Mouse (Mus musculus) liver, postnatal 0 days (tissue): ENCODE results near the gene Ssr2. TPM values are rescaled to one million over a fixed set of nuclear protein-coding genes. Genes with fewer than 3 reads are reported as not detected.

Experiments
- ATAC-seq: fragments of 200-750 bp; cut with Nextera tagmentation; 2 replicates; pipeline ENCODE4 v1.8.0; 2017; ENCODE audit warnings: mild to moderate bottlenecking, moderate library complexity
- DNase-seq: peaks from one replicate; pipeline ENCODE4 v3.0.0-alpha.2; 2016
- H3K27ac ChIP-seq: fragments of 300-500 bp; sonication (generic); 2 replicates; pipeline ENCODE4 v1.5.1; 2014; ENCODE audit warnings: antibody characterized with exemption, moderate library complexity, mild to moderate bottlenecking, low read depth
- H3K27me3 ChIP-seq: fragments of 300-500 bp; sonication (generic); 2 replicates; pipeline ENCODE4 v1.6.1; 2014; ENCODE audit warnings: low read length, control low read depth, mixed read lengths; ENCODE audit not compliant: insufficient read depth
- H3K36me3 ChIP-seq: fragments of 300-500 bp; sonication (generic); replicated peaks from 2 replicates; pipeline ENCODE4 v1.6.1; 2014; ENCODE audit warnings: mild to moderate bottlenecking, control low read depth, low read length, moderate library complexity, mixed read lengths; ENCODE audit not compliant: insufficient read depth
- H3K4me1 ChIP-seq: fragments of 300-500 bp; sonication (generic); 2 replicates; pipeline ENCODE4 v1.6.1; 2014; ENCODE audit warnings: antibody characterized with exemption, mild to moderate bottlenecking, control low read depth; ENCODE audit not compliant: insufficient read depth
- H3K4me2 ChIP-seq: fragments of 300-500 bp; sonication (generic); 2 replicates; pipeline ENCODE4 v1.6.1; 2014; ENCODE audit warnings: low read depth, mild to moderate bottlenecking, low read length, moderate library complexity, mixed read lengths
- H3K4me3 ChIP-seq: fragments of 300-500 bp; sonication (generic); 2 replicates; pipeline ENCODE4 v1.5.1; 2014; ENCODE audit warnings: low read depth, low read length
- H3K9ac ChIP-seq: fragments of 300-500 bp; sonication (generic); replicated peaks from 2 replicates; pipeline ENCODE4 v1.6.1; 2014; ENCODE audit warnings: mild to moderate bottlenecking, moderate library complexity
- H3K9me3 ChIP-seq: fragments of 300-500 bp; sonication (generic); 2 replicates; pipeline ENCODE4 v1.6.1; 2016; ENCODE audit warnings: mild to moderate bottlenecking, control low read depth, low read length, mixed read lengths
- CTCF ChIP-seq: sonication (generic); IDR thresholded peaks from 2 replicates; pipeline ENCODE4 v1.5.1; 2016; ENCODE audit warnings: antibody characterized with exemption, low read depth
- EP300 ChIP-seq: IDR thresholded peaks from 2 replicates; pipeline ENCODE4 v1.6.1; 2016; ENCODE audit warnings: antibody characterized with exemption, low read depth, mild to moderate bottlenecking
- WGBS: fragments of 180-500 bp; shearing (Covaris S2); extraction: QIAGEN DNeasy Blood & Tissue Kit; methylation state at CpG from one replicate; pipeline ENCODE4 v1.1.7; 2014; ENCODE audit not compliant: insufficient replicate concordance; 5-methylcytosine and 5-hydroxymethylcytosine counted together
- polyA plus RNA-seq: library from polyadenylated mRNA; unstranded; fragments of >200 nt; fragmentation: Nextera tagmentation; extraction: Ambion mirVana; gene quantifications from 2 replicates; pipeline ENCODE4 v1.2.1, GENCODE M21; 2015

Gene Ssr2
- polyA plus RNA-seq, 1 experiment from 2014 or later, result 155 TPM

DNA sequence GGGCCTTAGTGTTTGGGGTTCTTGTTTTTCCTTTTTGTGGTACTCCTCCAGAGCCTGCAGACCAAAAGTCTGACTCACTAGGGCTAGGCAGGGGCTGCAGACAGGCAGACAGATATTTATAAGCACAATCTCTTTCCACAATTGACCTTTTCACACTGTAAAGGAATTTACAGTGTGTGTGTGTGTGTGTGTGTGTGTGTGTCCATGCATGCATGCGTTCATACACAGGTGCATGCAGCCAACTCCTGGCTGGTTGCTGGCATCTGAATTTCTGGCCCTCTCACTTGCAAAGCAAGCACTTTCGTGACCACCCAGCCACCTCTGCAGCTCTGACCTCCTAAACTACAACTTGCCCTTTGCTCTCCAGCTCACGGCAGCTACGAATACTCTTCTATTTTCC lies 33.4 kb downstream of the Ssr2 start:
- TF ChIP-seq CTCF, result no peak
- TF ChIP-seq EP300, result no peak
- Histone ChIP-seq H3K27me3 (no peaks in the 10 kb centered on the region), H3K27ac (no peak overlapping the region), H3K4me2 (no peak overlapping the region), H3K36me3 (no peaks in the 10 kb centered on the region), H3K4me1 (peaks cover 5% of the 10 kb centered on the region; the same call in 1 of the 2 replicates), H3K4me3 (no peak overlapping the region), H3K9ac (no peak overlapping the region), H3K9me3 (no peaks in the 10 kb centered on the region)
- WGBS, result 61% methylated on average over 4 of the region's 4 CpGs
- DNase-seq, result no peak
- no peak for ATAC-seq

DNA sequence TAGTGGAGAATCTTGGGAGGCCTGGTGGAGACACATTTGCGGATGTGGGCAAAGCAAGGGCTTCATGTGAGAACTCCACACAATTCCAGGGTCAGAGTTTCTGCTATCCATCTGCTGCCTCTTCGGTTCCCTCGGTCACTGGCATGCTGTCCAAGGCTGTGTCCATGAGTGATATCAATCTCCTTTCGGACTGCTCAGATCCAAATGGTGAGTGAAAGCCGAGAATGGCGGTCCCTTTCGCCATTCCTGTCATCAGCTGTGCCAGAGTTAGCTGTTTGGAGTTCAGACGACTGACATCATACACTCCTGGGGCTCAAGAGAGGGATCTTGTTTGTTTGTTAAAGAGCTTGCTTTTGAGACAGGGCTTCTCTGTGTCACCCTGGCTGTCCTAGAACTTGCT lies 38.7 kb downstream of the Ssr2 start:
- Histone ChIP-seq H3K36me3 (no peaks in the 10 kb centered on the region), H3K9ac (no peak overlapping the region), H3K4me1 (peaks cover 19% of the 10 kb centered on the region), H3K27ac (no peak overlapping the region), H3K9me3 (no peaks in the 10 kb centered on the region), H3K27me3 (no peaks in the 10 kb centered on the region), H3K4me2 (no peak overlapping the region), H3K4me3 (no peak overlapping the region)
- DNase-seq (no peak), ATAC-seq (no peak)
- no peak for TF ChIP-seq CTCF
- no peak for TF ChIP-seq EP300
- WGBS, result 78% methylated on average over 8 of the region's 8 CpGs

DNA sequence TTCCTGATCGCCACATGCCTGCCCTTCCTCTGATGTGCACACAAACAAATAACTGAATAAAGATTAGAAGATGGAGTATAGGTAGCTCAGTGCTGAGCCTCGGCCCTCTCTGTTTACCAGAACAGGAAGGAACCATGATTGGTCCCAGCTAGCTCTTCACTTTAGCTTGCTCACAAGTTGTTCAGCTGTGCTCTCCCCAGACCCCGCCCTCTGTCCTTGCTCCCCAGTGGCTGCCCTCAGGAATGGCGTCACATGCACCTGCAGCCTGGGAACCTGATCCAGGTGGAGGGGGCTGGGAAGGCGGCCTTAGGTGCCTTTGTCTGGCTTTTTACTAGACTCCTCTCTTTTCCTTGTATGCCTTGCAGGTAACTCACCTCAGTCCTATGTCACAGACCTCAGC lies 39.4 kb downstream of the Ssr2 start:
- Histone ChIP-seq H3K4me1 (peaks cover 26% of the 10 kb centered on the region), H3K9ac (no peak overlapping the region), H3K36me3 (no peaks in the 10 kb centered on the region), H3K9me3 (no peaks in the 10 kb centered on the region), H3K27ac (no peak overlapping the region), H3K27me3 (no peaks in the 10 kb centered on the region), H3K4me2 (no peak overlapping the region), H3K4me3 (no peak overlapping the region)
- WGBS, result 51% methylated on average over 5 of the region's 5 CpGs
- no peak for DNase-seq
- no peak for ATAC-seq
- TF ChIP-seq CTCF (no peak), EP300 (no peak)

DNA sequence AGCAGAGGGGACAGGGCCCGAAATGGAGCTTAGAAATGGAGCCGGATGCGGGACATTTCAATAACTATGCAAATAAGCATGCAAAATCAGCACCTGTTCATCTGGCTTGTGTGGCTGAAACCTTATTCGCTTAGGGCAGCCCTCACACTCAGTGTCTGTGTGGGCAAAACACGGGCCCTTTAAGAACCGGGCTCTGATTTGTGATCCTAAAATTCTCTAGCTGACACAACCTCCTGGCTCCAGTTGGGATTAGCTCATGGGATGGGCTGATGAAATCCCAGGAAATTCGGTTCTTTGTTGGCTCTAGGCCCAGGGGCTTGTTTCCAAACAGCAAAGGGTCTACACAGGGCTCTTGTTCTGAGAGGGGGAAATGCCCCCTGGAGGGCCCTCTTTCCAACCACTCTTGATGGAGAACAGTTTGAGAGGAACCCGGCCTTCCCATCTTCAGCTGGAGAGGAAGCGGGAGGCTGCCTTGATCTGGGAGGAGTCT lies 40.3 kb downstream of the Ssr2 start:
- no peaks in the 10 kb centered on the region for H3K9me3 ChIP-seq
- H3K4me2 ChIP-seq, result peak overlapping the region; percentile 37; the same call in 1 of the 2 replicates
- DNase-seq (peak; percentile 52), ATAC-seq (peak; percentile 54)
- no peak overlapping the region for H3K9ac ChIP-seq
- WGBS, result 64% methylated on average over 9 of the region's 9 CpGs
- H3K27ac ChIP-seq, result no peak overlapping the region
- peaks cover 34% of the 10 kb centered on the region for H3K4me1 ChIP-seq
- no peak for TF ChIP-seq CTCF
- TF ChIP-seq EP300, result no peak
- no peaks in the 10 kb centered on the region for H3K27me3 ChIP-seq
- no peaks in the 10 kb centered on the region for H3K36me3 ChIP-seq
- no peak overlapping the region for H3K4me3 ChIP-seq

DNA sequence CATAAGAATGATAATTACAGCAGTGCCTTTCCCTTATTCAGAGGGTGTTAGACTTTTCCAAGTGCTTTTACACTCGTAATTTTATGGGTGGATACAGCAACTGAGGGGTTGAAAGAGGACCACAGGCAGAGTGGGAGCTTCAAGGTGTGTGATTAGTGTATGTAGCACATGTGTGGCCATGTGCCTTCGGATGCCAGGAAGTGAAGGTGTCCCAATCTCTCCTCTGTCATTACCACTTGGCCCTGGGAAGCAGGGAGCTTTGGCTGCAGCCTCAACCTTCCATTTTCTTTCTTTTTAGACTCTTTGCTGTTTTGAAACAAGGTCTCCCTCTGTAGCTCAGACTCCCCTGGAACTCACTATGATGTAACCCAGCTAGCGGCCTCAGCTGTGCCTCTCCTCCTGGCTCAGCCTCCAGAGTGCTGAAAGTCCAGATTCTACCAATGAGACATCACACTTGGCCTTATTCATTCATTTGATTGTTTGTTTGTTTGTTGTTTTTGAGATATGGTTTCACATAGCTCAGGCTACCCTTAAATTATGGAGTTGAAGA lies 41.4 kb downstream of the Ssr2 start:
- ATAC-seq (no peak), DNase-seq (no peak)
- Histone ChIP-seq H3K27ac (no peak overlapping the region), H3K27me3 (no peaks in the 10 kb centered on the region), H3K9me3 (no peaks in the 10 kb centered on the region), H3K9ac (0 out of 2 replicates have a peak overlapping the region, but pooled peaks have one; percentile 11), H3K4me3 (no peak overlapping the region), H3K4me1 (peaks cover 40% of the 10 kb centered on the region), H3K36me3 (no peaks in the 10 kb centered on the region), H3K4me2 (peak overlapping the region; percentile 37)
- TF ChIP-seq CTCF (no peak), EP300 (no peak)
- 59% methylated on average over 3 of the region's 3 CpGs for WGBS

DNA sequence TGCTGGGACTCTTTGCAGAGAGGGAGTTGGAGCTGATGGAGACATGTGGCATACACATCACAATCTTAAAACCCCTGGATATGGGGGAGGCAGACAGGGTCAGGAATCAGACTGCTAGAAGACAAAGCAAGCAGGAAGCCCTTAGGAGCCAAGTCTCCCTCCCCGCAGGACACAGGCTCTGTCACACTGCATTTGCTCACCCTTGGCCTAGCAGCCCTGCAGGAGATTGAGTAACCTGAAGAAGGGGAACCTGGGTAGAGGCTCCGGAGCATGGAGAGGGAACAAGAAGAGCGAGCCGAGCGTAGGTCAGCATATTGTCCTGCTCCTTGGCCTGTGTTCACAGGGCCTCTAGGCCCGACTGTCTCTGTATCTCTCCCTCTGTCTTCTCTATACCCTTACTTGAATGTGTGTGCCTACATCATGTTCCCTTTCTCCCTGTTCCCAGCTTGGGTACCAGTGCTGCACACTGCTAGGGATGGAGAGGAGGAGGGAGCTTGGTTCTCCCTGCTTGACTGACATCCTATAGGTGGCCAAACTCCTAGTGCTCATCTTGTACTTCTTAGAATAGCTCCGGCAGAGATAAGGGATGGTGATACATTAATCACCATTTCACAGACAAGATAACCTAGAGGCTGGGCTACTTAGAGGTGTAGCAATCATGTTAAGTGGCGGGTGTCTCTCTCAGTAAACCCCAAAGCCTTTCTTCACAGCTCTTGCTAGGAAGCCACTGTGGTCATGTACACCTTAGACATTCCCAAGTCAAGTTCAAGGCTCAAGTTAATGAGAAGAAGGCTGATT lies 42.6 kb downstream of the Ssr2 start:
- Histone ChIP-seq H3K36me3 (no peaks in the 10 kb centered on the region), H3K9me3 (no peaks in the 10 kb centered on the region), H3K9ac (no peak overlapping the region), H3K27ac (peak overlapping the region; percentile 44; the same call in 1 of the 2 replicates), H3K4me1 (peaks cover 49% of the 10 kb centered on the region), H3K4me3 (no peak overlapping the region), H3K27me3 (no peaks in the 10 kb centered on the region), H3K4me2 (peak overlapping the region; percentile 7; the same call in 1 of the 2 replicates)
- 54% methylated on average over 8 of the region's 8 CpGs for WGBS
- DNase-seq, result peak; percentile 51
- TF ChIP-seq CTCF, result no peak
- TF ChIP-seq EP300, result no peak
- ATAC-seq, result peak; percentile 18; the same call in 1 of the 2 replicates
